Mouse (Mus musculus): ENCODE results near the gene Vdr.
"Not testable (repeated sequence)": the region's sequence is repeated elsewhere in the genome, so short reads cannot be mapped to it uniquely, and the experiment has no call there.

Gene Vdr

DNA sequence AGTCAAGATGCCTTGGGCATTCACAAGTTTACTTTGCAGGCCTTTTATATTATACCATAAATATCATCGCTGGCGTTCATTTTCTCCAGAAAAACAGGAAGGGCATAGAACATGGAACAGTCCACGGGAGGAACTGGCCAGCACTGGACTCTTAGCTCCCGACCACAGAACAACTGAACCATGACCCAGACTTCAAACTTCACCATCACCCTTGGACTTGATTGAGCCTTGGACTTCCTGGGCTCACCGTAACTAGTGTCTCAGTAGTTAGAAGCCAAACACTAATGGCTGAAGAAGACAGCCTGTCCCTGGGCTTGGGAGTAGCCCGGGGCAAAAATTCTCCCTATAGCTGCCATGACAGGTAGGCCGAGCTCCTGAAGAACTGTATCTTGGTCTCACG lies 29.0 kb downstream of the Vdr start:
- in situ Hi-C loops (cut with MboI, MseI): no loop called here

DNA sequence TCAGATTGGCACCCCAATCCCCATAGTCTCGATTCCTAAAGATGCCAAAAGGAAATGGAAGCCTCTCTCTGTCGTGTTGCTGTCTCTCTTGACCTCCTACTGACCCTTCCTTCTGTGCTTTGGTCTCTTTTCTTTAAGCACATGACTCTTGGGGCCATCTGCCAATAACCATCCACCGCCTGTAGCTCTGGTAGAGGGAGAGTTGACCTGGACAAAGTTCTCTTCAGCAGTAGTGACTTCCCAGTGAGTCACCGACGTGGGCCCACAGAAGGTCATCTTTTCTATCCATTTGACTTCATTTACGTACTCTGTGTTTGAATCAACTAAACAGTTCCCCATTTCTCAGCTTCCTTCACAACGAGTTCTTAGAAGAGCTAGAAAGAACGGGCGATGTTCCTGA lies 30.0 kb downstream of the Vdr start:
- in situ Hi-C loops (cut with MboI, MseI): no loop called here

- in situ Hi-C loops (cut with MboI, MseI): no loop called here
These were observed 31.6 kb downstream of the Vdr start for GRCm38 (mm10) chr15:97878696-97879328.

- in situ Hi-C loops (cut with MboI, MseI): no loop called here
These were observed 34.6 kb downstream of the Vdr start for GRCm38 (mm10) chr15:97875784-97876183.

DNA sequence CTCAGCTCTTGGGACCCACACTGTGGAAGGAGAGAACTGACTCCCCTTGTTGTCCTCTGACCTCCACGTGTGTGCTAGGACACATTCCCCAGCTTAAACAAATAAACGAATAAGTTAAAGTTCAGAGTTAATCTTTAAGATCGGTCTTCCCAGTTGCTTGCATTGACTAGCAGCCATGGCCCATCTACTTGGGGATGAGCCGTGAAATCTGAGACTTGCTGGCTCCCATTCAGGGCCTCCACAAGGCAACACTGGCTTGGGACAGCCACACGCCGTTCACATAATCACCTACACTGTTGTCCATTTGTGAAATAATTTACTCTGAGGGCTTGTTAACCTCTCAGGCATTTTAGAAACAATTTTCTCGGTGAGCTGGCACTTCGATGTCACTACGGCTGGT lies 36.7 kb downstream of the Vdr start:
- in situ Hi-C loops (cut with MboI, MseI): no loop called here

DNA sequence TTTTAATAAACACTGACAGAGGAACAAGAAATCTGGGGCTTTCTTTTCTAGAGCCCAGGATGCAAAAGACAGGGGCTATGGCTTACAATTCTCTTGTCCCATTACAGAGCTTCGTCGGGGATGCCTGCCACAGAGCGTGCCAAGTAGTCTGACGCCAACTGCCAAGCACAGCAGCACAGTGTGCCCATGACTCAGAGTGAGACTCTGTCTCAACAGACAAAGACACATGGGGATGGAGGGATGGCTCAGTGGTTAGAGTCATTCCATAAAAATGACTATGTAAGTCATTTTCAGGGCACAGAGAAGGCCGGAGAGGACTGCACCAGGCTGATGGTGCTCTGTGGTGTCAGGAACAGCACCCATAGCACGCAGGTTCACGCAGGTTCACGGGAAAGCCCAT lies 38.3 kb downstream of the Vdr start:
- in situ Hi-C loops (cut with MboI, MseI): no loop called here

DNA sequence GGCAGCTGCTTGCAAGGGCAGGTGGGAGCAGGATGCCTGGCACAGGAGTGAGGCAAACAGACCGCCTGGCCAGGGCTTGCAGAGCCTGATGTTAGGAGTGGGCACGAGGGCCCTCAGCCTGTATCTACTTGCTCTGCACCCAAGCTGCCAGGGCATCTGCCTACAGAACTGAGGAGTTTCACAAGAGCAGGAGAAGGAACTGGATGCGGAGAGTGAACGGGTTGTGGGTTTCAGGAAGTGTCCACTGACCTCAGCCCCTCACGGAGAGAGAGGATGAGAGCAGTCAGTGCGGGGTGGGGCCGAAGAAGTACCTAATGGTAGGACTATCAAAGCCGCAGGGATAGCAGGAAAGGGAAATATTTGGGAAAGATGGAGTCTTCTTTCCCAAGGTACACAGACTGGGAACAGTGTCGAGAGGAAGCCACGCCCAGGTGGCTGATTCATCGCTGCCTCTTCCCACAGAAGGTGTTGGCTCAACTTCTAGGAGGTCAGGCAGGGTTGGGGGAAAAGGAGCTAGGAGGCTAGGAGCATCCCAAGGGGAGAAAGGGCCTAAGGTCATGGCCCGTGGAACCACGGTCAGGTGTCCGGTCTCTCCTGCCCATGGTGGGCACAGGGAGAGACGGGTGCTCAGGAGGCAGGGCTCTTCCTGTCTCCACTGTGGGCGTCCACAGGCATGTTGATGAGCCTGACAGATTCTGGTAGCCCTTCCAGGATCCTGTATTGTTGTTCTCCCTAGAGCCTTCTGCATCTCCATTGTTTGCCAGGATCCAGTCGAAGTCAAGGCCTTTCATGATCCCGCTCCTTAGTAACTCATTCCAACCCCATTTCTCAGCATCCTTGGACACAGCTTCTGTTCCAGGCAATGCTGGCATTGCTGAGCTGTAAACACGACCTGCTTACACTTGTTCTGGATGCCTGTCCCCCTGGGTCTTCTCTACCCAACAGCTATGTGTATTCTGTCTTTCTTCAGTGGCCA lies 39.1 kb downstream of the Vdr start:
- in situ Hi-C loops (cut with MboI, MseI): no loop called here

GRCm38 (mm10) chr15:97870116-97870515 lies 40.3 kb downstream of the Vdr start:
- in situ Hi-C loops (cut with MboI, MseI): not testable (repeated sequence)

GRCm38 (mm10) chr15:97868985-97869384 lies 41.4 kb downstream of the Vdr start:
- in situ Hi-C loops (cut with MboI, MseI): no loop called here

- in situ Hi-C loops (cut with MboI, MseI): no loop called here
These were observed 44.4 kb downstream of the Vdr start for GRCm38 (mm10) chr15:97865988-97866387.

- in situ Hi-C loops (cut with MboI, MseI): no loop called here
These were observed 45.3 kb downstream of the Vdr start for GRCm38 (mm10) chr15:97865175-97865574.

DNA sequence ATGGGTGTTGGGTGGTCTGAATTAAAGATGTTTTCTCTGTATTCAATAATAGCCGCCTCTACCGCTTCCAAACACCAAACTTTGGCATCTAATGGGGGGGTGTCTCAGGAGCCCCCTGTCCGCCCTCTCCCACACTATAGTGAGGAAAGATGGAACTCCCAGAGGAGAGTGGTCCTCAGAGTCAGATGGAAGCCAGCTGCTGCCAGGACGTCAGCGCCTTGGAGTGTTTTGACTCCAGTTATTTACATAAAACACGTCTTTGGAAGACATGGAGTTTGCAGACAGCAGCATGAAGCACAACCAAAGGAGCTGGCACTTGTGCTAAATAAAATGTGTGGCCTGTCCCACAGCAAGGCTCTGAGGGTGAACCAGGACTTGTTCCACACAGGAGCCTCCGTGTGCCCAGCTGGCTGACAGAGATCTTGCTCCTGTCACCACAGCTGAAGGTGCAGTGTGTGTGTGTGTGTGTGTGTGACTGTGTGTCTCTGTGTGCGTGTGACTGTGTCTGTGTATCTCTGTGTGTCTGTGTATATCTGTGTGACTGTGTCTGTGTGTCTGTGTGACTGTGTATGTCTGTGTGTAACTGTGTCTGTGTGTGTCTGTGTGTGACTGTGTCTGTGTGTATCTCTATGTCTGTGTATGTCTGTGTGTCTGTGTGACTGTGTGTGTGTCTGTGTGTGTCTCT lies 45.9 kb downstream of the Vdr start:
- in situ Hi-C loops (cut with MboI, MseI): loop anchor here (5.0 kb wide), 1 partner anchor 108 kb away; no protein-coding TSS in a partner anchor

- in situ Hi-C loops (cut with MboI, MseI): loop anchor here (5.0 kb wide), 1 partner anchor 109 kb away; no protein-coding TSS in a partner anchor
These were observed 46.9 kb downstream of the Vdr start for GRCm38 (mm10) chr15:97863494-97863881.

DNA sequence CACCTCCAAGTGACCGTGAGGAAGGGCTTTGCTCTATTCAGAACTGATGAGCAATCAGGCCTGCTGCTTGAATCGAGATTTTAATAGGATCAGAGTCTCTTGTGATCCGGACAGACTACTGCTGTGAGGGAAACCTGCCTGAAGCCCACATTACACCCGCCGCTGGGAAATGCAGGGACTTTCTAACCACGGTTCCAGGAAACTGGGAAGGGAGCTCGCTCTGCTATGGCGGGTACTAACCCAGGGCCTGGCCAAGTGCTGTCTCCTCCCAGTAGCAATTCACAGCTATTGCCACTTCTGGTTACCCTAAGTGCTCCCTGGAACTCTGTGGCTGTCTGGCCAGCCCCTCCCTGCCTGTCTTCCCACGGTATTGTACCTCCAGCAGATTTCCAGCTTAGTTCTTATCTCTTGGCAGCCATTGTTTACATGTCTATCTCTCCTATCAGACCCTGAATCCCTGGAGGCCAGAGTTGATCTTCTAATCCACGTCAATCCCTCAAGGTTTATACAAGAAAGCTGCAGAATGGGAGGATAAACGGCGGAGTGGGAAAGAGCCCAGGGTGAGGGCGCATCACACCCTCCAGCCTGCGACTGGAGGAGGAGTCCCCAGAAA lies 47.4 kb downstream of the Vdr start:
- in situ Hi-C loops (cut with MboI, MseI): loop anchor here (5.0 kb wide), 1 partner anchor 109 kb away; no protein-coding TSS in a partner anchor

DNA sequence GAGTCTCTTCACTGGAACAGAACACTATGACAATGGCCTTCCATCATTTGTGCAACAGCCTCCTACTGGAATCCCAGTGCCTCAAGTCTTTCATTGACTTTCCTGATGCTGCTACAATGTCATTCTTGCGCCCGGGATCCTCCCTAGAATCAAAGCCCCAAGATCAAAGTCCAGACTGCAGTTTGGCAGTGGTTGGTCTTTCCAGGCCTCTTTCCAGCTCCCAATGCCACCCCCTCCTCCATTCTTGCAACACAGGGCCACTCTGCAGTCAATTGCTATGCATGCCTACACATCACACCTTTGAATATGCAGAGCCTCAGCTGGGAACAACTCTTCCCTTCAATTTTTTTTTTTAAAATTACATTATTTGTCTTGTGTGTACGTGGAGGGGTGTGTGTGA lies 50.1 kb downstream of the Vdr start:
- in situ Hi-C loops (cut with MboI, MseI): loop anchor here (5.0 kb wide), 1 partner anchor 112 kb away; no protein-coding TSS in a partner anchor

GRCm38 (mm10) chr15:97858431-97858830 lies 52.0 kb downstream of the Vdr start:
- in situ Hi-C loops (cut with MboI, MseI): loop anchor here (5.0 to 10.0 kb wide), 4 partner anchors 66 to 144 kb away; no protein-coding TSS in a partner anchor

GRCm38 (mm10) chr15:97854551-97854950 lies 55.9 kb downstream of the Vdr start:
- in situ Hi-C loops (cut with MboI, MseI): loop anchor here (10.0 kb wide), 1 partner anchor 140 kb away; no protein-coding TSS in a partner anchor

DNA sequence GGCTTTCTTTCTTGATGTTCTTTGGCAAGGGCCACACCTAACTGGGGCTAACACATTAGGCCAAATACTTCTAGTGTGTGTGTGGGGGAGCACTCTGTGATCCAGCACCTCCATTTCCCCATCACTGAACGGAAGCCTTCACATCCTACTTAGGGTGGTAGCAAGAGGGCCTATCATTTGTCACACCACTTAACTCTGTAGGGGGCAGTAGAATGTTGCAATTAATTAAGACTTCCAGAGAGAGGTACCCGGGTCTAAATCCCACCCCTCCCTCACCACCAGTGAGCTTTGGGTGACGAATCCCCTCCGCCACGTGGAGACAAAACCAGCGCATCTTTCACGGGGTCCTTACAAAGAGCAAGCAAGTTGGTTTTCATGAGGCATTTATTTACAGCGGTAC lies 56.4 kb downstream of the Vdr start:
- in situ Hi-C loops (cut with MboI, MseI): loop anchor here (10.0 kb wide), 1 partner anchor 139 kb away; no protein-coding TSS in a partner anchor

DNA sequence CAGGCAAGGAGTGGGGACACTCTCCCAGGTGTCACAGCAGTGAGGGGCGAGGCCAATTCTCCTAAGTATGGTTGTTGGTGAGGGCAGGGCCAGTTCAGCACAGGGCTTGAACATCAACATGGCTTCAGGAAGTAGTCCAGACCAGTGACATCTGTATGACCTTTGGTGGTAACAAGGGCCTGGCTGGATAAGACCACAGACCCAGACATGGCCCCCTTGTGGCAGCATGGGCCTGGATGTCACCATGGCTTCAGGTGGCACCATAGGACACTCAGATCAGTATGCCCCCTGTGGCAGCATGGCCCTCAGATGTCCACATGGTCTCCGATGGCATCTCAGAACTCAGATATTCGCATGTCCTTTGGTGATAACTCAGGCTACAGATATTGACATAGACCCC lies 58.1 kb downstream of the Vdr start:
- in situ Hi-C loops (cut with MboI, MseI): loop anchor here (10.0 kb wide), 1 partner anchor 137 kb away; no protein-coding TSS in a partner anchor

- in situ Hi-C loops (cut with MboI, MseI): loop anchor here (10.0 kb wide), 1 partner anchor 136 kb away; no protein-coding TSS in a partner anchor
These were observed 59.4 kb downstream of the Vdr start for GRCm38 (mm10) chr15:97851011-97851410.

GRCm38 (mm10) chr15:97850441-97850840 lies 60.0 kb downstream of the Vdr start:
- in situ Hi-C loops (cut with MboI, MseI): loop anchor here (10.0 kb wide), 1 partner anchor 136 kb away; no protein-coding TSS in a partner anchor
